9 mouse cellular contexts compared by ENCODE assay signal in the genomic region with DNA sequence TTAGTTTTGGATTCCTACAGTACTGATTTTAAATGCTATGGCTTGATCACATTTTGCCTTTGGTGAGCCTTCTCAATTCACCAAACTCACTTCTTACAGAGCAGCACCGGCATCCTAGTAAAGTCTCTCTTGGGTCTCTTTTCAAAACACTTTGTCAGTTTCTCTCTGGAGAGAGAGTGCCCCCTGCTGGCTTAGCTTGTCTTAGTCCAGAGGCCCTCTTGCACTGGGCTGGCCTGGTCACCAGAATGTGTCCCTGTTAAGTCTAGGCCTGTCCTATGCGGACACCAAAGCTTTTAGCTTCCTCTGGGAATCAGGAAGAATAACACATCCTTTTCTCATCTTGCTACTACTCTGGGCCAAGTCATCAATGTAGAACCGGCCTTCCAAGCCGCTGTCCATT.
DNase-seq lines count a peak whose midpoint lies in the region; ATAC-seq and TF ChIP-seq lines count a peak whose summit lies in the region.
"Had no signal": no experiment of that assay in that cellular context is flagged by ENCODE, and none has a peak within 500 bp of the region (broad histone marks: within the 10 kb centered on the region; RNA-seq: fewer than 3 reads in every experiment).

No protein-coding gene starts in this region.

- H3K4me2 ChIP-seq in kidney, embryonic 15.5 days = no peak overlapping the region
- no peak overlapping the region for H3K4me2 ChIP-seq in limb, embryonic 14.5 days (replicated peaks; ENCODE audit: low read depth, low read length, severe bottlenecking)
- no peak overlapping the region for H3K4me2 ChIP-seq in stomach, embryonic 14.5 days (replicated peaks; ENCODE audit: low read depth, low read length)

- intact Hi-C loops in gastrocnemius, postnatal 36 days (cut with DNase I) = loop anchor here (2.0 kb wide), 2 partner anchors 203 to 441 kb away; no protein-coding TSS in a partner anchor

- H3K9ac ChIP-seq in kidney, embryonic 15.5 days = no peak overlapping the region
- no peak overlapping the region for H3K9ac ChIP-seq in limb, embryonic 14.5 days (ENCODE audit: low read depth, low read length, severe bottlenecking)
- no peak overlapping the region for H3K9ac ChIP-seq in stomach, embryonic 14.5 days (replicated peaks; ENCODE audit: low read depth, low read length)

- peaks cover 39% of the 10 kb centered on the region for H3K36me3 ChIP-seq in kidney, embryonic 15.5 days
- H3K36me3 ChIP-seq in limb, embryonic 14.5 days (ENCODE audit: control insufficient read depth, insufficient read depth, low read length) = peaks cover 15% of the 10 kb centered on the region
- H3K36me3 ChIP-seq in stomach, embryonic 14.5 days (ENCODE audit: control insufficient read depth, insufficient read depth, low read length) = peaks cover 2% of the 10 kb centered on the region; the same call in 1 of the 2 replicates

- H3K27ac ChIP-seq in kidney, embryonic 15.5 days = no peak overlapping the region
- H3K27ac ChIP-seq in limb, embryonic 14.5 days (replicated peaks; ENCODE audit: low read depth, low read length) = no peak overlapping the region
- no peak overlapping the region for H3K27ac ChIP-seq in stomach, embryonic 14.5 days (ENCODE audit: low read length)

- 44% methylated on average over 4 of the region's 4 CpGs for WGBS in kidney, embryonic 15.5 days
- 47% methylated on average over 4 of the region's 4 CpGs for WGBS in limb, embryonic 14.5 days
- 48% methylated on average over 4 of the region's 4 CpGs for WGBS in stomach, embryonic 14.5 days

- no peak for TF ChIP-seq POLR2A in limb, embryonic 14.5 days (IDR thresholded peaks at IDR 0.05; ENCODE audit: borderline replicate concordance, extremely low read depth, insufficient read depth, insufficient read length)

- no peaks in the 10 kb centered on the region for H3K9me3 ChIP-seq in kidney, embryonic 15.5 days (replicated peaks)
- H3K9me3 ChIP-seq in limb, embryonic 14.5 days (ENCODE audit: control insufficient read depth, low read length) = no peaks in the 10 kb centered on the region
- H3K9me3 ChIP-seq in stomach, embryonic 14.5 days (ENCODE audit: control insufficient read depth, low read depth, low read length) = no peaks in the 10 kb centered on the region

- no peaks in the 10 kb centered on the region for H3K27me3 ChIP-seq in kidney, embryonic 15.5 days
- no peaks in the 10 kb centered on the region for H3K27me3 ChIP-seq in limb, embryonic 14.5 days (ENCODE audit: control insufficient read depth, insufficient read depth, low read length)
- H3K27me3 ChIP-seq in stomach, embryonic 14.5 days (ENCODE audit: control insufficient read depth, insufficient read depth, low read length) = no peaks in the 10 kb centered on the region

- no peak overlapping the region for H3K4me3 ChIP-seq in kidney, embryonic 15.5 days (replicated peaks)
- no peak overlapping the region for H3K4me3 ChIP-seq in limb, embryonic 14.5 days (replicated peaks; ENCODE audit: low read length)
- H3K4me3 ChIP-seq in stomach, embryonic 14.5 days (ENCODE audit: low read depth, low read length) = no peak overlapping the region
- H3K4me3 ChIP-seq: myocyte had no signal

- no peaks in the 10 kb centered on the region for H3K4me1 ChIP-seq in kidney, embryonic 15.5 days
- no peaks in the 10 kb centered on the region for H3K4me1 ChIP-seq in limb, embryonic 14.5 days (ENCODE audit: control insufficient read depth, insufficient read depth, low read length)
- H3K4me1 ChIP-seq in stomach, embryonic 14.5 days (ENCODE audit: control insufficient read depth, insufficient read depth, low read length) = no peaks in the 10 kb centered on the region

- DNase-seq in 3134 (ENCODE audit: extremely low read depth, insufficient read length, low spot score) = peak; percentile 29
- DNase-seq in adrenal gland, adult 2 months = peak; percentile 77
- DNase-seq in embryo, embryonic 10.5 days (ENCODE audit: low spot score) = peak; percentile 91
- peak; percentile 44 to 63 for DNase-seq in gastrocnemius, postnatal 36 days
- DNase-seq in limb, embryonic 14.5 days (ENCODE audit: low spot score) = peak; percentile 81
- DNase-seq in naive thymus-derived CD4-positive, alpha-beta T cell, adult 2 months (ENCODE audit: low read depth) = peak; percentile 37

- ATAC-seq in kidney, embryonic 15.5 days (replicated peaks; ENCODE audit: low FRiP score) = peak; percentile 70
- peak; percentile 57; the same call in 1 of the 2 replicates for ATAC-seq in limb, embryonic 14.5 days (ENCODE audit: low FRiP score, low read depth)
- ATAC-seq in stomach, embryonic 14.5 days (ENCODE audit: insufficient number of reproducible peaks, insufficient read depth, low FRiP score, low read depth) = peak; percentile 60

Comparison
In these comparisons a context has a peak if more than half of its experiments do, and no peak if none do; other contexts are left out.
1. DNase-seq: peak in every context shown above with its lines; median percentile 91 in embryo, embryonic 10.5 days; 81 in limb, embryonic 14.5 days; 77 in adrenal gland, adult 2 months; 54 in gastrocnemius, postnatal 36 days; 37 in naive thymus-derived CD4-positive, alpha-beta T cell, adult 2 months; 29 in 3134.